Mouse (Mus musculus) retina, adult 2 months (tissue): Measurements from ENCODE around the gene Rbfox1.

Experiments used
- DNase-seq: peaks from one replicate; pipeline ENCODE4 v3.0.0-alpha.2; 2012; ENCODE audit warnings: low read depth, low spot score

The Rbfox1 gene

GRCm38 (mm10) chr16:7145505-7145904, 1260.3 kb downstream of the Rbfox1 start:
- DNase-seq: no peak

GRCm38 (mm10) chr16:7146454-7146853, 1261.3 kb downstream of the Rbfox1 start:
- no peak for DNase-seq

DNA sequence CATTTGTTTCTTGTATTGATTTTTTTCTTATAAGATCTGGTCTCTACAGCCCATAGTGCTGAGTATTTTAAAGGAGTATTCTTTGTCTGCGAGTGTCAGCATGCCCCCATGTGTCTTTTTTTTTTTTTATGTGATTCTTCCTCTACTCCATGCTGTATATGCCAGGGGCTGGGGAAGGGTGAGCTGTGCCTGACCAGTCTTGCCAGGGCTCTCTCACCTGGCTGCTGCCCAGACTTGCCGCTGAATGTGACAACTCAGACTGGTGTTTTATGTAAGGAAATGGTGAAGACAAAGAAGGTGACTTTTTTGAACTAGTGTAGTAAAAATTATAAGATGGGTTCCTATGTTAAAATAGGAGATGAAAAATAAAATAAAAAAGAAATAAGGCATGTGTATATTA, 1262.7 kb downstream of the Rbfox1 start:
- no peak for DNase-seq

GRCm38 (mm10) chr16:7149106-7149899, 1264.1 kb downstream of the Rbfox1 start:
- no peak for DNase-seq

GRCm38 (mm10) chr16:7150201-7150791, 1265.1 kb downstream of the Rbfox1 start:
- DNase-seq: peak; percentile 8

GRCm38 (mm10) chr16:7152401-7152800, 1267.2 kb downstream of the Rbfox1 start:
- no peak for DNase-seq

DNA sequence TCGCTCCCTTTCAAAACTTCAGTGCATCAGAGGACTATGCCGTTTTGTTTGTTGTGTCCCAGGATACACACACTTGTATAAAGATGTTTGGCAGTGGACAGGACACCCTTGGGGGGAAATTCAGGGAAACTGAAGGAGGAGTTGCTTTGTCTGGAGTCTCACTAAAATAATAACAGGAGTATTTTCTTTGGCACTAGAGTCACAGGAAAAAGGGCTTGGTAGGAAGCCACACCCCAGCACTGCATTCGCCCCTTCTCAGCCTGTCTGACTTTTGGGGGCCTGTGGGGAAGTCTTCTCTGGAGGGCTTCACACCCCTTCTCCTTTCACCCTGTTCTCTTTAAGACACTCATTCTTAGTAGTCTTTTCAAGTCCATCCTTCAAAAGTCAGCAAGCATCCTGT, 1269.5 kb downstream of the Rbfox1 start:
- no peak for DNase-seq

- no peak for DNase-seq
Observed at GRCm38 (mm10) chr16:7158856-7159826, 1274.0 kb downstream of the Rbfox1 start.

DNA sequence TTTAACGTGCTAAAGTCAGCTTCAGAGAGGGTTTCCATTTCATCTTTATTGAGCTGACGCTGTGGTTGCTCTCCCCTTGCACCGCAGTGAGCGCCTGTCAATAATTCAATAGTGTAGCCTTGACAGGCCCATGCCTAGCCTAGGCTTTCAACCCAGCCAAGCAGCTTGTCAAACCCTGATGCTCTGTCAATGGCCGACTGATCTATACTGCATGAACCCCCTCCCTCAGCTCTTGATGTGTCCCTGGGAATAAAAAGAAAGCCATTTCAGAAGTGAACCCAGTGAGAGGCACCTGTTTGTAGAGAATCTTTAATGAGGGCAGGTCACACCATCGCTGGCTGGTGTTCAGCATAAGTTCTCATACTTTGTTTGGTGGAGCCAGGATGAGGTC, 1274.7 kb downstream of the Rbfox1 start:
- DNase-seq: no peak

DNA sequence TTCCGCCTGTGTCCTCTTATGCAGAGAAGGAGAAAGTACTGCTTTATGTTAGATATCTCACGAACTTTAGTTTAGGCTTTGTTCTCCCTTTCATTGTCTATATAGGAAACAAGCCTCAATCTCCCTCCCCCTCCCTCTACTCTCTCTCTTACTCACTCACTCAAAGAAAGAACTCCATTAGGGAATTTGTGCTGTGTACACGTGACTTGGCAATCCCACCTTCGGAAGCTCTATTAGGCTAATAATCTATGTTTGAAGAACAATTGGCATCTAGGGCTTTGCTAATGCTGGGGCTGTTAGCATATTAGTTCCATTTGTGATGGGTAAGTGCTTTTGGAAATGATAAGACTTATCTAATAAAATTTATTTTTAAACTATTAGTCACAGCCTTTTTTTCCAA, 1277.0 kb downstream of the Rbfox1 start:
- DNase-seq: no peak

DNA sequence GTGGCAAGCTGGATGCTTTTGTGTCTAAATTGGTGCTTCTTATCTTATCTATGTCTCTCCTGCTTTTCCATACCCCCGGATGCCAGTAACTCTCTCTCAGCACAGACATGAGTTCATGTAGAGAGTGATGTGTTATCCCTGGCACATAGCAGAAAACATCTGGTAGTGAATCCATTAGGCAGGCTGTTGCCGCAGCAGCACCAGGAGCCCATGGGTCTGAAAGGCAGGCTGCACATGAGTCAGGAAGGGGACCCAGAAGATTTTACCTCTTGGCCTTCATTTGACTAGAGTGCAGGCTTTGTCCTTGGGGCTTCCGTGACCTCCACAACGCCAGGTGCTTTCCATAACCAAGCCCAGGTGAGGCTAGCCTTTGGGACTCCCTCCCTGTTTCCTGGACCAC, 1278.5 kb downstream of the Rbfox1 start:
- no peak for DNase-seq

DNA sequence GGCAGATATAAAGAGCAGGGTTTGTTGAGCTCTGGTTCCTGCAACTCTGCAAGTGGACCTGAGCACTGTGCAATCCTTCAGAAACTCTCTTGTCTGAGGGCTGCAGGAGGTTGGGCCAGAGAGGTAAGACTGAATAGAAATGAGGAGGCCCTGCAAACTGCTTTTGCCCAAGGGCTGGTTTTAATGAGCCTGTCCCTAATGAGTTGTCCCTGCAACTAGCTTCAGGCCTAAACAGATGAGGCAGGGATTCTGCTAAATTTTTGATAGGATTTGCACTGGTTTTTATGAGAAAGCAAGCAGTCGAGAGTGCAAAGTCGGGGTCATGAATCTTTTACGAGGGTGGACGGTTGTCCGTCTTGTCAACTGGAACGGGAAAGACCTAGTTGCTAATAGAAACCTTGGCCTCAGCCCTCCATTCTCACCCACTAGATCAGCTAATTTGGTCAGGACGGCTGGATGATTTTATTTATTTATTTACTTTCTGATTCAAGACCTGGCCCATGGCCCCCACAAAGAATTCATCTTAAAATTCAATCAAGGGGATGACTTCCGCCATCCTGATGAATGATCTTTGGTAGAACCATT, 1279.1 kb downstream of the Rbfox1 start:
- DNase-seq: no peak

DNA sequence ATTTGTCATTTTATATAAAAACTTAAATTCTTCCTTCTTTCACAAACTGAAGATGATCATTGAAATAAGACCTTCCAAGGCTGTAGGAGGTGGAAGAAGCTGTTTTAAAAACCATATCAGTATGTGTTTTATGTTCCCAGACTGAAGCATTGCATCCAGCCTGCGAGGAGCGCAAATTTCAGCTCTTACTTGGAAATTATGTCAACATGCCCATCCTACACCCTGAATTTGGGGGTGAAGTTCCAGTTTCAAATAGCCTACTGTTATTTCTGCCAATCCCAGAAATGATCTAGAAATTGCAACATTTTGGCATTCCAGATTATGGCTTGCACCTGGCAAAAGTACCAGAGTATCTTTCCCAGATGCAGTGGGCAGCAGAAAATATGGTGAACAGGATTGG, 1290.8 kb downstream of the Rbfox1 start:
- no peak for DNase-seq

GRCm38 (mm10) chr16:7187788-7188187, 1302.6 kb downstream of the Rbfox1 start:
- no peak for DNase-seq

DNA sequence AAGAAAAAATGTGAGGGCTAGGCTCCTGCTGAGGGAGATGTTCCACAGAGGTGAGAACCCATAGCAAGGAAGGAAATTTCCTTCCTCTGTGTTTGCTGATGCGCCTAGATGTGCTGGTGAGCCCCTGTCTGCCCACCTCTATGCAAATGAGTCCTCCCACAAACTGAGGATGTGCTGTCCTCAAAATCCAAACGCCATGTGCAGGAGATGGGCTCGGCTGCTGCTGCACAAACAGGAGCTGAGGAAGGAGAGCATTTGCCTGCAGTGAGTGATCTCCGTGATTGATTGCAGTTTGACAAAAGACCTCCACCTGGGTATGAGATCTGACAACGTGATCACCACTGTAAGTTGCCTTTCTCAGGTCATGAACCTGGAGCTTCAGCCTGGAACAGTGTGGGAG, 1308.4 kb downstream of the Rbfox1 start:
- DNase-seq: no peak

GRCm38 (mm10) chr16:7197953-7198352, 1312.8 kb downstream of the Rbfox1 start:
- DNase-seq: no peak

GRCm38 (mm10) chr16:7200239-7200638, 1315.1 kb downstream of the Rbfox1 start:
- no peak for DNase-seq

DNA sequence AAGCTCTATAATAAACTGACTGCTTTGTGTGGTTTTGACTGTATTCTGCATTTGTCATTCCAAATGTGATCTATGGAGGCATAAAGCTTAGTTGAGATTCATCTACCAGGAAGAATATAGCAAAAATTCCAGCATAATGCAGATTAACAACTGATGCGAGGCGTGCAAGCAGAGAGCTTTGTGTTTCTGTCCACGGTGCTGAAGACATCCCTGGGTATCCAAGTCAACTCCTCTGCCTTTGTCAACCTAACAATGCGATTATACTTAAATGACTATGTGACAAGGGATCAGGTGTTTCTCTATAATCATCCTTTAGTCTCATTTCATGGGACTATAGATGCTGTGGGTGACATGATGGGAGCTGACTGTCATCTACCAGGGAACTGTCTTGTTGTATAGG, 1316.7 kb downstream of the Rbfox1 start:
- DNase-seq: no peak

GRCm38 (mm10) chr16:7206116-7206900, 1321.2 kb downstream of the Rbfox1 start:
- no peak for DNase-seq

DNA sequence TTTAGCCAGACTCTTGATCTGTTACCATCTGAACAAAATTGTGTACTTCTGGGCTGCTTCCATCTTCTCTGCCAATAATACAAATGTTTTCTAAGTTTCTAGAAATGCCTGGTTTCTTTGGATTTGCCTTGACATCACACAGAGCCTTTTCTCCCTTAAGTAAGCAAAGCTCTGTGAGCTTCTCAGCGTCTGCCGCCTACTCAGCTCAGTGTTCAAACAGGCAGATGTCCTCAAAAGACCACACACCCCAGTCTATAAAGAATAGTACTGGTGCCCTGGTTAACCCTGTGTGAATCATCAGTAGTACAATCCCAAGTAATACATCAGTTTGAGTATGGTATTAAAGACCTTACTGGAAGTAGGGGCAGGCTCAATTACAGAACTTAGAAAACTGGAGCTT, 1322.4 kb downstream of the Rbfox1 start:
- DNase-seq: no peak

GRCm38 (mm10) chr16:7212756-7213155, 1327.6 kb downstream of the Rbfox1 start:
- DNase-seq: no peak
